Mouse (Mus musculus) left cerebral cortex, postnatal 25 days (tissue): ENCODE data around the gene Rin2. TPM values are rescaled to one million over a fixed set of nuclear protein-coding genes. Genes with fewer than 3 reads are reported as not detected.
A peak's percentile ranks its signal among the peaks of the same experiment; 100 is the strongest.

ENCODE experiments used
- DNase-seq, 2 experiments: peaks; one replicate each; pipeline ENCODE4 v3.0.0; 2022; ENCODE audit warnings: low spot score in 2 of 2, mixed read lengths in 1 of 2
- intact Hi-C: fragments of 180-260 bp; cut with DNase I; formaldehyde crosslinking; loops from one replicate; pipeline ENCODE4 v1.15.1; 2025
- total RNA-seq, 2 experiments: library from RNA; stranded (reverse); gene quantifications; 2 replicates each; pipeline ENCODE4 v1.2.3; 2021

Gene Rin2
- total RNA-seq, 2 experiments from 2014 or later = 18.4 to 22.6 TPM

GRCm38 (mm10) chr2:145783247-145783646 is 108.2 kb downstream of the Rin2 start:
- intact Hi-C loops = no loop called here
- DNase-seq = no peak

- intact Hi-C loops = no loop called here
- DNase-seq = peak in 1 of 2 experiments; percentile 28
Observed at GRCm38 (mm10) chr2:145784246-145784935, 109.4 kb downstream of the Rin2 start.

GRCm38 (mm10) chr2:145784964-145785363 is 109.9 kb downstream of the Rin2 start:
- intact Hi-C loops = no loop called here
- no peak for DNase-seq

GRCm38 (mm10) chr2:145785758-145786617 is 111.0 kb downstream of the Rin2 start:
- DNase-seq = peak in 1 of 2 experiments; percentile 38
- intact Hi-C loops = no loop called here

- intact Hi-C loops = no loop called here
- DNase-seq = no peak
Observed at GRCm38 (mm10) chr2:145786618-145786932, 111.6 kb downstream of the Rin2 start.

GRCm38 (mm10) chr2:145787486-145787885 is 112.5 kb downstream of the Rin2 start:
- no peak for DNase-seq
- intact Hi-C loops = no loop called here

GRCm38 (mm10) chr2:145788562-145789346 is 113.7 kb downstream of the Rin2 start:
- no peak for DNase-seq
- intact Hi-C loops = no loop called here

- intact Hi-C loops = loop anchor here (2.0 kb wide), 1 partner anchor 95 kb away; no protein-coding TSS in a partner anchor
- no peak for DNase-seq
Observed at GRCm38 (mm10) chr2:145793702-145794101, 118.7 kb downstream of the Rin2 start.

GRCm38 (mm10) chr2:145794318-145794954 is 119.4 kb downstream of the Rin2 start:
- peak; percentile 69 to 72 for DNase-seq
- intact Hi-C loops = loop anchor here (2.0 kb wide), 1 partner anchor 96 kb away; no protein-coding TSS in a partner anchor

GRCm38 (mm10) chr2:145797851-145798250 is 122.8 kb downstream of the Rin2 start:
- intact Hi-C loops = no loop called here
- DNase-seq = no peak

GRCm38 (mm10) chr2:145798954-145799353 is 123.9 kb downstream of the Rin2 start:
- intact Hi-C loops = no loop called here
- DNase-seq = no peak

- intact Hi-C loops = no loop called here
- DNase-seq = no peak
Observed at GRCm38 (mm10) chr2:145801322-145802052, 126.5 kb downstream of the Rin2 start.

GRCm38 (mm10) chr2:145802626-145803025 is 127.6 kb downstream of the Rin2 start:
- DNase-seq = no peak
- intact Hi-C loops = no loop called here

GRCm38 (mm10) chr2:145803822-145804342 is 128.9 kb downstream of the Rin2 start:
- DNase-seq = no peak
- intact Hi-C loops = no loop called here

- no peak for DNase-seq
- intact Hi-C loops = no loop called here
Observed at GRCm38 (mm10) chr2:145804524-145804923, 129.5 kb downstream of the Rin2 start.

GRCm38 (mm10) chr2:145807276-145807675 is 132.3 kb downstream of the Rin2 start:
- DNase-seq = no peak
- intact Hi-C loops = no loop called here

GRCm38 (mm10) chr2:145808251-145808650 is 133.2 kb downstream of the Rin2 start:
- intact Hi-C loops = no loop called here
- no peak for DNase-seq

GRCm38 (mm10) chr2:145808667-145809066 is 133.7 kb downstream of the Rin2 start:
- intact Hi-C loops = no loop called here
- DNase-seq = no peak

GRCm38 (mm10) chr2:145810676-145811075 is 135.7 kb downstream of the Rin2 start:
- intact Hi-C loops = no loop called here

More at GRCm38 (mm10) chr2:145810676-145811075, 135.7 kb downstream of the Rin2 start:
- DNase-seq = no peak
